In genomic region chr9:113346531-113346930, GRCm38 (mm10) we compare ENCODE assay signal across 13 mouse cellular contexts.
DNase-seq lines count a peak whose midpoint lies in the region; ATAC-seq and TF ChIP-seq lines count a peak whose summit lies in the region.
"Had no signal": no experiment of that assay in that cellular context is flagged by ENCODE, and none has a peak within 500 bp of the region (broad histone marks: within the 10 kb centered on the region; RNA-seq: fewer than 3 reads in every experiment).

No protein-coding gene starts in this region.

- no peaks in the 10 kb centered on the region for H3K27me3 ChIP-seq in cerebellum, adult 2 months (ENCODE audit: control insufficient read depth, insufficient read depth, low read length)
- no peaks in the 10 kb centered on the region for H3K27me3 ChIP-seq in lung, embryonic 14.5 days (ENCODE audit: insufficient read depth, low read length)
- H3K27me3 ChIP-seq: forebrain, embryonic 15.5 days; intestine, embryonic 15.5 days; liver, embryonic 13.5 days had no signal

- 20% methylated on average over 13 of the region's 13 CpGs for WGBS in cerebellum, adult 2 months
- 60% methylated on average over 13 of the region's 13 CpGs for WGBS in lung, embryonic 14.5 days

- TF ChIP-seq POLR2A in cerebellum, adult 2 months (IDR thresholded peaks at IDR 0.05; ENCODE audit: borderline replicate concordance, insufficient read depth, low read length), result no peak

- no peak for ATAC-seq in lung, embryonic 14.5 days (ENCODE audit: insufficient read depth)
- ATAC-seq: forebrain, embryonic 15.5 days; intestine, embryonic 15.5 days had no signal

- H3K36me3 ChIP-seq in lung, embryonic 14.5 days (ENCODE audit: insufficient read depth), result no peaks in the 10 kb centered on the region
- H3K36me3 ChIP-seq: forebrain, embryonic 15.5 days; intestine, embryonic 15.5 days; liver, embryonic 13.5 days had no signal

- TF ChIP-seq CTCF in cerebellum, adult 2 months (IDR thresholded peaks at IDR 0.05; ENCODE audit: borderline replicate concordance, insufficient read depth, low read depth, low read length), result no peak
- no peak for TF ChIP-seq CTCF in lung, embryonic 14.5 days (IDR thresholded peaks at IDR 0.05; ENCODE audit: low read depth)
- TF ChIP-seq CTCF in layer of hippocampus, adult 2 months (conservative IDR thresholded peaks at IDR 0.05), result no peak

- H3K9ac ChIP-seq in lung, embryonic 14.5 days, result no peak overlapping the region
- H3K9ac ChIP-seq: forebrain, embryonic 15.5 days; intestine, embryonic 15.5 days; liver, embryonic 13.5 days had no signal

- H3K27ac ChIP-seq in cerebellum, adult 2 months (ENCODE audit: insufficient read depth, low read length), result no peak overlapping the region
- H3K27ac ChIP-seq in lung, embryonic 14.5 days (ENCODE audit: low read depth), result no peak overlapping the region
- peak overlapping the region; percentile 8 for H3K27ac ChIP-seq in layer of hippocampus, adult 2 months
- H3K27ac ChIP-seq: forebrain, embryonic 15.5 days; intestine, embryonic 15.5 days; liver, embryonic 13.5 days; macrophage had no signal

- no peaks in the 10 kb centered on the region for H3K9me3 ChIP-seq in lung, embryonic 14.5 days (ENCODE audit: low read depth, low read length)
- H3K9me3 ChIP-seq: forebrain, embryonic 15.5 days; intestine, embryonic 15.5 days had no signal

- peaks cover 6% of the 10 kb centered on the region; the same call in 1 of the 2 replicates for H3K4me1 ChIP-seq in cerebellum, adult 2 months (ENCODE audit: control insufficient read depth, insufficient read depth, low read length)
- no peaks in the 10 kb centered on the region for H3K4me1 ChIP-seq in lung, embryonic 14.5 days (ENCODE audit: insufficient read depth)
- H3K4me1 ChIP-seq: forebrain, embryonic 15.5 days; intestine, embryonic 15.5 days; liver, embryonic 13.5 days had no signal

- no peak overlapping the region for H3K4me2 ChIP-seq in lung, embryonic 14.5 days
- H3K4me2 ChIP-seq: forebrain, embryonic 15.5 days; intestine, embryonic 15.5 days; liver, embryonic 13.5 days had no signal

- H3K4me3 ChIP-seq in cerebellum, adult 2 months (replicated peaks; ENCODE audit: insufficient read depth, low read depth, low read length), result no peak overlapping the region
- no peak overlapping the region for H3K4me3 ChIP-seq in lung, embryonic 14.5 days (ENCODE audit: low read depth, low read length)
- H3K4me3 ChIP-seq in layer of hippocampus, adult 2 months, result peak overlapping the region; percentile 33; the same call in 1 of the 2 replicates
- H3K4me3 ChIP-seq: forebrain, embryonic 15.5 days; intestine, embryonic 15.5 days; liver, embryonic 13.5 days had no signal

- DNase-seq in cerebellum, adult 2 months, result peak; percentile 10 to 13
- no peak for DNase-seq in cerebellum, adult 9-10 months
- DNase-seq in lung, embryonic 14.5 days, result peak; percentile 2
- no peak for DNase-seq in lung, postnatal 10 days
- DNase-seq in layer of hippocampus, adult 2 months (ENCODE audit: low spot score in 2 of 2), result peak in 1 of 2 experiments; percentile 21
- peak; percentile 76 to 83 for DNase-seq in right cerebral cortex, postnatal 10 days (ENCODE audit: low spot score in 2 of 2)
- no peak for DNase-seq in thymus, postnatal 0 days (ENCODE audit: low spot score)
- DNase-seq in liver, result no peak
- DNase-seq: heart, adult 11 months; liver, embryonic 13.5 days had no signal

Comparison
In these comparisons a context has a peak if more than half of its experiments do, and no peak if none do; other contexts are left out.
1. DNase-seq: peak in cerebellum, adult 2 months (2 of 2), lung, embryonic 14.5 days (single experiment) and right cerebral cortex, postnatal 10 days (2 of 2); none in cerebellum, adult 9-10 months (single experiment), lung, postnatal 10 days (single experiment), thymus, postnatal 0 days (single experiment) and liver (single experiment).